Mouse (Mus musculus): ENCODE data around the gene Bri3. TPM values are rescaled to one million over a fixed set of nuclear protein-coding genes. Genes with fewer than 3 reads are reported as not detected.

Gene Bri3
- total and polyA plus RNA-seq, 3 experiments = 21.6 to 40.5 TPM; not detected in 1

GRCm38 (mm10) chr5:144312183-144312582 is 67.9 kb downstream of the Bri3 start:
- Histone ChIP-seq H3K79me2 (ENCODE audit: control insufficient read depth, insufficient read depth, low read length, poor library complexity) (no peaks in the 10 kb centered on the region), H3K9me3 (replicated peaks; ENCODE audit: insufficient read depth, low read length) (no peaks in the 10 kb centered on the region), H3K27me3 (ENCODE audit: control insufficient read depth in 1 of 2, insufficient read depth in 2 of 2, low read length in 2 of 2) (no peaks in the 10 kb centered on the region; a peak in 1 of 4 replicates), H3K36me3 (ENCODE audit: control insufficient read depth in 1 of 2, insufficient read depth in 2 of 2, low read length in 2 of 2) (no peaks in the 10 kb centered on the region), H3K9ac (ENCODE audit: control insufficient read depth, low read depth, low read length, poor library complexity, severe bottlenecking) (no peak overlapping the region), H3K4me3 (ENCODE audit: control insufficient read depth in 1 of 2, insufficient read depth in 1 of 2, low read depth in 2 of 2, low read length in 2 of 2) (no peak overlapping the region), H3K4me1 (ENCODE audit: control insufficient read depth in 1 of 2, insufficient read depth in 2 of 2, low read length in 2 of 2) (no peaks in the 10 kb centered on the region), H3K27ac (ENCODE audit: control insufficient read depth, low read depth, low read length) (no peak overlapping the region)
- DNase-seq (ENCODE audit: low read depth, low spot score) = no peak
- no peak for TF ChIP-seq RCOR1 (IDR thresholded peaks at IDR 0.05; ENCODE audit: low read depth, low read length)
- no peak for TF ChIP-seq SMC3 (IDR thresholded peaks at IDR 0.05; ENCODE audit: low read depth, low read length)
- no peak for TF ChIP-seq ZC3H11A (IDR thresholded peaks at IDR 0.05; ENCODE audit: low read depth, low read length)
- no peak for TF ChIP-seq ZMIZ1 (IDR thresholded peaks at IDR 0.05; ENCODE audit: low read depth, low read length)
- no peak for TF ChIP-seq MAFK (IDR thresholded peaks at IDR 0.05; ENCODE audit: borderline replicate concordance, low read depth, low read length)
- no peak for TF ChIP-seq CTCF (IDR thresholded peaks at IDR 0.05 in 2 of 3, conservative IDR thresholded peaks at IDR 0.05 in 1 of 3; ENCODE audit: control insufficient read depth in 1 of 3, insufficient read depth in 1 of 3, low read depth in 2 of 3, low read length in 3 of 3, poor library complexity in 1 of 3, severe bottlenecking in 1 of 3)
- no peak for TF ChIP-seq TCF12 (IDR thresholded peaks at IDR 0.05; ENCODE audit: low read depth, low read length)
- no peak for TF ChIP-seq CHD2 (IDR thresholded peaks at IDR 0.05; ENCODE audit: low read length)
- TF ChIP-seq POLR2AphosphoS2 (IDR thresholded peaks at IDR 0.05; ENCODE audit: low read length) = no peak
- TF ChIP-seq JUND (IDR thresholded peaks at IDR 0.05; ENCODE audit: low read depth, low read length) = no peak
- TF ChIP-seq POLR2A (IDR thresholded peaks at IDR 0.05; ENCODE audit: control insufficient read depth in 1 of 2, insufficient read depth in 1 of 2, low read depth in 1 of 2, low read length in 2 of 2, poor library complexity in 1 of 2) = no peak
- no peak for TF ChIP-seq HCFC1 (IDR thresholded peaks at IDR 0.05; ENCODE audit: low read depth, low read length)
- no peak for TF ChIP-seq EP300 (IDR thresholded peaks at IDR 0.05; ENCODE audit: low read depth in 1 of 2, low read length in 2 of 2)
- TF ChIP-seq GATA1 (IDR thresholded peaks at IDR 0.05; ENCODE audit: low read depth, low read length) = no peak
- no peak for TF ChIP-seq MAX (IDR thresholded peaks at IDR 0.05; ENCODE audit: low read length)
- no peak for TF ChIP-seq TAL1 (IDR thresholded peaks at IDR 0.05; ENCODE audit: low read length)
- TF ChIP-seq BHLHE40 (IDR thresholded peaks at IDR 0.05; ENCODE audit: borderline replicate concordance, low read depth, low read length) = no peak
- no peak for TF ChIP-seq ZNF384 (IDR thresholded peaks at IDR 0.05; ENCODE audit: low read depth, low read length)

- Histone ChIP-seq H3K4me3 (ENCODE audit: control insufficient read depth in 1 of 2, insufficient read depth in 1 of 2, low read depth in 2 of 2, low read length in 2 of 2) (no peak overlapping the region), H3K27ac (ENCODE audit: control insufficient read depth, low read depth, low read length) (no peak overlapping the region)
These were observed 69.1 kb downstream of the Bri3 start for GRCm38 (mm10) chr5:144313335-144313734.

More at GRCm38 (mm10) chr5:144313335-144313734, 69.1 kb downstream of the Bri3 start:
- Histone ChIP-seq H3K27me3 (ENCODE audit: control insufficient read depth in 1 of 2, insufficient read depth in 2 of 2, low read length in 2 of 2) (no peaks in the 10 kb centered on the region; a peak in 1 of 4 replicates), H3K36me3 (ENCODE audit: control insufficient read depth in 1 of 2, insufficient read depth in 2 of 2, low read length in 2 of 2) (no peaks in the 10 kb centered on the region), H3K9ac (ENCODE audit: control insufficient read depth, low read depth, low read length, poor library complexity, severe bottlenecking) (no peak overlapping the region), H3K4me1 (ENCODE audit: control insufficient read depth in 1 of 2, insufficient read depth in 2 of 2, low read length in 2 of 2) (no peaks in the 10 kb centered on the region), H3K9me3 (replicated peaks; ENCODE audit: insufficient read depth, low read length) (no peaks in the 10 kb centered on the region), H3K79me2 (ENCODE audit: control insufficient read depth, insufficient read depth, low read length, poor library complexity) (no peaks in the 10 kb centered on the region)
- TF ChIP-seq ZC3H11A (IDR thresholded peaks at IDR 0.05; ENCODE audit: low read depth, low read length) = no peak
- TF ChIP-seq MXI1 (IDR thresholded peaks at IDR 0.05; ENCODE audit: low read depth, low read length) = no peak
- no peak for TF ChIP-seq CTCF (IDR thresholded peaks at IDR 0.05 in 2 of 3, conservative IDR thresholded peaks at IDR 0.05 in 1 of 3; ENCODE audit: control insufficient read depth in 1 of 3, insufficient read depth in 1 of 3, low read depth in 2 of 3, low read length in 3 of 3, poor library complexity in 1 of 3, severe bottlenecking in 1 of 3)
- TF ChIP-seq POLR2A (IDR thresholded peaks at IDR 0.05; ENCODE audit: control insufficient read depth in 1 of 2, insufficient read depth in 1 of 2, low read depth in 1 of 2, low read length in 2 of 2, poor library complexity in 1 of 2) = no peak
- no peak for TF ChIP-seq TAL1 (IDR thresholded peaks at IDR 0.05; ENCODE audit: low read length)
- no peak for TF ChIP-seq ELF1 (IDR thresholded peaks at IDR 0.05; ENCODE audit: low read depth, low read length)
- no peak for TF ChIP-seq USF2 (IDR thresholded peaks at IDR 0.05; ENCODE audit: borderline replicate concordance in 1 of 2, insufficient read depth in 1 of 2, low read depth in 1 of 2, low read length in 2 of 2)
- TF ChIP-seq BHLHE40 (IDR thresholded peaks at IDR 0.05; ENCODE audit: borderline replicate concordance, low read depth, low read length) = no peak
- TF ChIP-seq JUND (IDR thresholded peaks at IDR 0.05; ENCODE audit: low read depth, low read length) = no peak
- DNase-seq (ENCODE audit: low read depth, low spot score) = no peak
